Mouse (Mus musculus): ENCODE results near the gene Spg7. TPM values are rescaled to one million over a fixed set of nuclear protein-coding genes. Genes with fewer than 3 reads are reported as not detected.
"Not testable (repeated sequence)": the region's sequence is repeated elsewhere in the genome, so short reads cannot be mapped to it uniquely, and the experiment has no call there.

Spg7 gene
- polyA plus RNA-seq, 1 experiment, result 83.4 TPM

- peak overlapping the region; percentile 95 for H3ac ChIP-seq (ENCODE audit: control insufficient read depth, insufficient read length)
- H3K79me2 ChIP-seq (ENCODE audit: control insufficient read depth, insufficient read depth), result peaks cover 40% of the 10 kb centered on the region
- H3K27me3 ChIP-seq (ENCODE audit: control insufficient read depth, insufficient read depth, insufficient read length), result no peaks in the 10 kb centered on the region
- peak overlapping the region; percentile 56 for H3K4me3 ChIP-seq
- peak overlapping the region; percentile 72 for H3K4me2 ChIP-seq (ENCODE audit: low read depth)
- TF ChIP-seq REST (IDR thresholded peaks at IDR 0.05; ENCODE audit: insufficient read depth, insufficient read length), result no peak
- TF ChIP-seq TCF3 (IDR thresholded peaks at IDR 0.05; ENCODE audit: insufficient read length, low read depth), result no peak
- no peak for TF ChIP-seq E2F4 (IDR thresholded peaks at IDR 0.05; ENCODE audit: insufficient read depth)
- no peak for TF ChIP-seq TCF12 (IDR thresholded peaks at IDR 0.05; ENCODE audit: insufficient read depth, poor library complexity, severe bottlenecking)
- no peak for TF ChIP-seq SRF (IDR thresholded peaks at IDR 0.05; ENCODE audit: control insufficient read depth, insufficient read length, low read depth)
- TF ChIP-seq USF1 (IDR thresholded peaks at IDR 0.05; ENCODE audit: low read depth), result no peak
- TF ChIP-seq POLR2A (IDR thresholded peaks at IDR 0.05; ENCODE audit: insufficient read length, low read depth), result no peak
- H3K36me3 ChIP-seq (ENCODE audit: control insufficient read depth, insufficient read depth), result no peaks in the 10 kb centered on the region
These were observed 19.6 kb upstream of the Spg7 start for GRCm38 (mm10) chr8:123042974-123043625.

GRCm38 (mm10) chr8:123043941-123044340, 18.8 kb upstream of the Spg7 start:
- peak overlapping the region; percentile 72 for H3K4me2 ChIP-seq (ENCODE audit: low read depth)
- H3K79me2 ChIP-seq (ENCODE audit: control insufficient read depth, insufficient read depth), result peaks cover 31% of the 10 kb centered on the region
- H3K4me3 ChIP-seq, result no peak overlapping the region
- TF ChIP-seq MYOG (IDR thresholded peaks at IDR 0.05; ENCODE audit: control insufficient read depth in 1 of 3, insufficient read depth in 1 of 3, insufficient read length in 2 of 3, low read depth in 2 of 3) (no peak), MAX (IDR thresholded peaks at IDR 0.05; ENCODE audit: low read depth) (no peak), POLR2A (IDR thresholded peaks at IDR 0.05; ENCODE audit: insufficient read length, low read depth) (no peak), E2F4 (IDR thresholded peaks at IDR 0.05; ENCODE audit: insufficient read depth) (no peak), TCF12 (IDR thresholded peaks at IDR 0.05; ENCODE audit: insufficient read depth, poor library complexity, severe bottlenecking) (no peak), USF1 (IDR thresholded peaks at IDR 0.05; ENCODE audit: low read depth) (no peak), REST (IDR thresholded peaks at IDR 0.05; ENCODE audit: insufficient read depth, insufficient read length) (no peak), CEBPB (IDR thresholded peaks at IDR 0.05; ENCODE audit: insufficient read depth, poor library complexity, severe bottlenecking) (no peak), POLR2AphosphoS2 (IDR thresholded peaks at IDR 0.05; ENCODE audit: insufficient read length, low read depth) (no peak), TCF3 (IDR thresholded peaks at IDR 0.05; ENCODE audit: insufficient read length, low read depth) (no peak), MYOD1 (IDR thresholded peaks at IDR 0.05; ENCODE audit: control insufficient read depth in 1 of 3, insufficient read length in 2 of 3, low read depth in 2 of 3) (no peak), SRF (IDR thresholded peaks at IDR 0.05; ENCODE audit: control insufficient read depth, insufficient read length, low read depth) (no peak)
- H3ac ChIP-seq (ENCODE audit: control insufficient read depth, insufficient read length), result no peak overlapping the region
- no peaks in the 10 kb centered on the region for H3K36me3 ChIP-seq (ENCODE audit: control insufficient read depth, insufficient read depth)
- H3K27me3 ChIP-seq (ENCODE audit: control insufficient read depth, insufficient read depth, insufficient read length), result no peaks in the 10 kb centered on the region

- peak; percentile 45 for TF ChIP-seq POLR2AphosphoS2 (IDR thresholded peaks at IDR 0.05; ENCODE audit: insufficient read length, low read depth)
- not testable (repeated sequence) for H3K4me3 ChIP-seq; H3K36me3 ChIP-seq (ENCODE audit: control insufficient read depth, insufficient read depth); H3K4me2 ChIP-seq (ENCODE audit: low read depth); H3K27me3 ChIP-seq (ENCODE audit: control insufficient read depth, insufficient read depth, insufficient read length); H3ac ChIP-seq (ENCODE audit: control insufficient read depth, insufficient read length)
- peaks cover 22% of the 10 kb centered on the region for H3K79me2 ChIP-seq (ENCODE audit: control insufficient read depth, insufficient read depth)
These were observed 17.9 kb upstream of the Spg7 start for GRCm38 (mm10) chr8:123044743-123045425.

DNA sequence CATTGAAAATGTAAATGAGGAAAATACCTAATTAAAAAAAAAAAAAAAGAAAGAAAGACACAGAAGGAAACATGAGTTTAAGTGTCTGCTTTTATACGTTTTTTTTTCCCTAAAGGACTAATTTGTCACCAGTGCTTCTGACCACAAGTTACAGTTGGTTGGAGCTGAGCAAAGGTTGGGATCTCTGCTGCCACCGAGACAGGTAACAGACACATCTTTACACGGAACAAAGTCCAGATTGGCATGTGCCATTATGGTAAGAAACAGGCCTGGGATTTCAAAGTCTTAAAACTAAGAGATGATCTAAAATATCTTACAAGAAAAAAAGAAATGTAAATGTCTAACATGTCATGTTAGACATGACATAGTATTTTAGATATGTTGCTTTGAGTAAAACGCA, 16.0 kb upstream of the Spg7 start:
- Histone ChIP-seq H3K36me3 (ENCODE audit: control insufficient read depth, insufficient read depth) (no peaks in the 10 kb centered on the region), H3K4me3 (no peak overlapping the region), H3K27me3 (ENCODE audit: control insufficient read depth, insufficient read depth, insufficient read length) (no peaks in the 10 kb centered on the region), H3K4me2 (ENCODE audit: low read depth) (no peak overlapping the region), H3ac (ENCODE audit: control insufficient read depth, insufficient read length) (no peak overlapping the region), H3K79me2 (ENCODE audit: control insufficient read depth, insufficient read depth) (peaks cover 10% of the 10 kb centered on the region)
- TF ChIP-seq POLR2A (IDR thresholded peaks at IDR 0.05; ENCODE audit: insufficient read length, low read depth) (no peak), CEBPB (IDR thresholded peaks at IDR 0.05; ENCODE audit: insufficient read depth, poor library complexity, severe bottlenecking) (no peak), TCF12 (IDR thresholded peaks at IDR 0.05; ENCODE audit: insufficient read depth, poor library complexity, severe bottlenecking) (no peak), MYOD1 (IDR thresholded peaks at IDR 0.05; ENCODE audit: control insufficient read depth in 1 of 3, insufficient read length in 2 of 3, low read depth in 2 of 3) (no peak), REST (IDR thresholded peaks at IDR 0.05; ENCODE audit: insufficient read depth, insufficient read length) (no peak), E2F4 (IDR thresholded peaks at IDR 0.05; ENCODE audit: insufficient read depth) (no peak), SRF (IDR thresholded peaks at IDR 0.05; ENCODE audit: control insufficient read depth, insufficient read length, low read depth) (no peak), TCF3 (IDR thresholded peaks at IDR 0.05; ENCODE audit: insufficient read length, low read depth) (no peak), POLR2AphosphoS2 (IDR thresholded peaks at IDR 0.05; ENCODE audit: insufficient read length, low read depth) (no peak), USF1 (IDR thresholded peaks at IDR 0.05; ENCODE audit: low read depth) (no peak), MAX (IDR thresholded peaks at IDR 0.05; ENCODE audit: low read depth) (no peak), MYOG (IDR thresholded peaks at IDR 0.05; ENCODE audit: control insufficient read depth in 1 of 3, insufficient read depth in 1 of 3, insufficient read length in 2 of 3, low read depth in 2 of 3) (no peak)

DNA sequence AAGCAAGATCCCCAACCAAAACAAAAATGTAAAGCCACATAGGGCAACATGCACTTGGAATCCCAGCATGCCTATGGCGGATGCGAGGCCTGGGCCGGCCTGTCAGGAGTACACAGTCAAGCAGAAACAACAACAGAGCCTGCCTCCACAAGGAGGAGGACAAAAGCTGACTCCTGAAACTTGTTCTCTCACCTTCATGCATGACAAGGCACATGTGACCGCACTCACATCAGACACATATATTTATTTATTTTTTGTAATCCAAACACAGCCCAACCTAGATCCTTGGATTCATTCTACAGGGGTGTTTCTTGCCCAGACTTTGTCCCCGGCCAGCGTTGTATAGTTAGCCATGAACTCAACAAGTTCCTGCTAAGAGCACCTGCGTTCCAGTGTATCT, 14.9 kb upstream of the Spg7 start:
- H3K4me2 ChIP-seq (ENCODE audit: low read depth), result no peak overlapping the region
- no peaks in the 10 kb centered on the region for H3K36me3 ChIP-seq (ENCODE audit: control insufficient read depth, insufficient read depth)
- TF ChIP-seq E2F4 (IDR thresholded peaks at IDR 0.05; ENCODE audit: insufficient read depth), result no peak
- no peak for TF ChIP-seq POLR2A (IDR thresholded peaks at IDR 0.05; ENCODE audit: insufficient read length, low read depth)
- TF ChIP-seq SRF (IDR thresholded peaks at IDR 0.05; ENCODE audit: control insufficient read depth, insufficient read length, low read depth), result no peak
- TF ChIP-seq TCF12 (IDR thresholded peaks at IDR 0.05; ENCODE audit: insufficient read depth, poor library complexity, severe bottlenecking), result no peak
- TF ChIP-seq MYOD1 (IDR thresholded peaks at IDR 0.05; ENCODE audit: control insufficient read depth in 1 of 3, insufficient read length in 2 of 3, low read depth in 2 of 3), result no peak
- H3K27me3 ChIP-seq (ENCODE audit: control insufficient read depth, insufficient read depth, insufficient read length), result no peaks in the 10 kb centered on the region
- no peak overlapping the region for H3ac ChIP-seq (ENCODE audit: control insufficient read depth, insufficient read length)
- H3K4me3 ChIP-seq, result no peak overlapping the region
- H3K79me2 ChIP-seq (ENCODE audit: control insufficient read depth, insufficient read depth), result peaks cover 10% of the 10 kb centered on the region

All from myocyte (in vitro differentiated cells).